Mouse (Mus musculus) cortical plate, adult 2 months (tissue): ENCODE measurements around the gene Fam184b. TPM values are rescaled to one million over a fixed set of nuclear protein-coding genes. Genes with fewer than 3 reads are reported as not detected.
A peak's percentile ranks its signal among the peaks of the same experiment; 100 is the strongest.

ENCODE experiments used
- H3K27ac ChIP-seq: fragments of 200-500 bp; 2 replicates; pipeline ENCODE4 v1.5.1; 2012; ENCODE audit warnings: low read length, control low read depth, inconsistent platforms; ENCODE audit not compliant: insufficient read depth
- H3K4me1 ChIP-seq: fragments of 200-500 bp; 2 replicates; pipeline ENCODE4 v1.6.1; 2011; ENCODE audit warnings: low read length; ENCODE audit not compliant: control insufficient read depth, insufficient read depth
- H3K4me3 ChIP-seq: fragments of 200-500 bp; 2 replicates; pipeline ENCODE4 v1.5.1; 2011; ENCODE audit warnings: mild to moderate bottlenecking, low read length, control low read depth; ENCODE audit not compliant: insufficient read depth
- CTCF ChIP-seq: fragments of 200-500 bp; IDR thresholded peaks from 2 replicates; pipeline ENCODE4 v1.5.1; 2011; ENCODE audit warnings: mild to moderate bottlenecking, control low read depth, low read length; ENCODE audit not compliant: insufficient read depth; ENCODE audit errors: extremely low read depth
- POLR2A ChIP-seq: fragments of 200-500 bp; IDR thresholded peaks from 2 replicates; pipeline ENCODE4 v1.6.1; 2011; ENCODE audit warnings: mild to moderate bottlenecking, low read length, control low read depth; ENCODE audit not compliant: insufficient read depth; ENCODE audit errors: extremely low read depth
- polyA plus RNA-seq: library from polyadenylated mRNA; depleted of rRNA; stranded (reverse); fragments of >200 nt; gene quantifications from 2 replicates; pipeline ENCODE4 v1.2.3, GENCODE M21; 2012; rRNA removed

Fam184b gene
- polyA plus RNA-seq: 4.8 and 5.8 TPM in 2 replicates

DNA sequence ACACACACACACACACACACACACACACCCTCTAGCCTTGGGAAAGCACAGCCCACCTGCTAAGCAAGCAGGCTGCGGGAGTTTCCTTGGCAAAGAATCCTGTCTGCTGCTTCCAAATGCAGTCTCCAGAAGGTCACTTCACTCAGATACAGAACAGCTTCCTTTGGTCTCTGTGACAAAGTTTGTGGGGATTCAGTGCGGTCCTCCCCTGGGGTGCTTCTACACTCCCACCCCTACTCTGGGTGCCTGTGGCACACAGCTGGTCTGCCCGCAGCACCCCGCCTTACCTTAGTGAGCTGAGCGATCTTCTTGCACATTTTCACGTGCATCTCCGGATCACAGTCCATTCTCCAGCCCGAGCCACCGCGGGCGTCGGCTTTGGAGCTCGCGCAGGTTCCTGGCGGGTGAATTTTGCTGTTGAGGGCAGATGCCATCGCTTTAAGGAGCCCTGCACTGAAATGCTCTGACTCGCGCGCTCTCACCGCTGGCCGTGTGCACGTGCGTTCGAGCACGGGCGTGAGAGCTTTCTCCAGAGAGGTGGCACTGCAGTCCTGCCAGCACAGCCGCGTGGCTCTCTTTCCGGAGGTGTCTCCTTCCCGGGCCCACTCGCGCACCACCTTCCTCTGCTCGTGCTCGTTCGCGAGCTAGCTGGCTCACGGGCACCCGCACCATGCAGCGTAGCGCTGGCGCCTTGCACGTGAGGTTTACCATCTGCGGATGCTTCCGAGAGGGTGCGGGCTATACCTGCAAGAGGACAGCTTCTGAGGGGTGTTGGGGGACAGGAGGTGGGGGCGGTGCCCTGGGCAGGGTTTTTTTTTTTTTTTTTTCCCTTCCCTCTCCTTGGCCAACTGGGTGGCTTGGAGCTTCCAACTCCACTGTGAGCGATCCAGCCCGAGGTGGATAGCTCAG, at the start of gene Fam184b:
Fam184b (minus strand) TSS at position 809 of the 909 bp plus-strand sequence.
- Histone ChIP-seq H3K27ac (peak within 1 kb of the TSS; percentile 11; the same call in 1 of the 2 replicates), H3K4me1 (no peaks in the 10 kb centered on the region), H3K4me3 (peak within 1 kb of the TSS; percentile 70)
- TF ChIP-seq CTCF: no peak
- peak; percentile 51; the same call in 1 of the 2 replicates for TF ChIP-seq POLR2A

DNA sequence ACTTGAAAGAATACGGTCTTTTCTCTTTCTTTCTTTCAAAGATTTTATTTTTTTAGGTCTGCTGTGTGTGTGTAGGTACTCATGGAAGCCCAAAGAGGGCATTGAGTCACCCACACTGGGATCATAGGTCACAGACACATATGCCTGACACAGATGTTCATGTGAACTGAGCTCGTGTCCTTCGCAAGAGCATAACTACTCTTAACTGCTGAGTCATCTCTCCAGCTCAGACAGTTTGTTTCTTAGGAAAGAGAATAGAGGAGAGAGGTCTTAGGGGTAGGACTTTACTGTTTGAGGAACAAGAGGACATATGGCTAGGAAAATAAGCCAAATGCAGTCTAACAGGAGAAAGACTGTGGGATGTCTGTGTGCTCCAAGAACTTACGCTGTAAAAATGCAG, 49.7 kb upstream of the Fam184b start:
- Histone ChIP-seq H3K27ac (no peak overlapping the region), H3K4me1 (no peaks in the 10 kb centered on the region), H3K4me3 (no peak overlapping the region)
- TF ChIP-seq POLR2A: no peak
- no peak for TF ChIP-seq CTCF

DNA sequence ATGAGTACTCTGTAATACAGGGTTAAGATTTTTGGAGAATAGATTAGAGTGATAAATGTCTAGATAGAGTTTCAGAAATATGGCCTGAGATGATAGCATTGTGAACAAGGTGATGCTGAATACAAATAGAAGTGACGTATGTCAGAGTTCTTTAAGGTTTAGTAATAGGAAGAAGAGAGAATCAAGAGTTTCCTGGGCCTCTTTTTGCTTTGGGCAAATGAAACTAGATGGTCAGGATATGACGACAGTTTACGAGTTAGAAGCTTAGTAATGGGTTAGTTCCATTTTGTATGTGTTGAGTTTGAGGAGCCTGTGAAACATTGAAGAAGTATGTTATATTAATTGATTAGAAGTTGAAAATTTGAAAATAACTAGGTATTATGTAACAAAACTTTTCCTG, 46.8 kb upstream of the Fam184b start:
- H3K27ac ChIP-seq: no peak overlapping the region
- no peak overlapping the region for H3K4me3 ChIP-seq
- TF ChIP-seq CTCF: no peak
- no peak for TF ChIP-seq POLR2A
- H3K4me1 ChIP-seq: no peaks in the 10 kb centered on the region

DNA sequence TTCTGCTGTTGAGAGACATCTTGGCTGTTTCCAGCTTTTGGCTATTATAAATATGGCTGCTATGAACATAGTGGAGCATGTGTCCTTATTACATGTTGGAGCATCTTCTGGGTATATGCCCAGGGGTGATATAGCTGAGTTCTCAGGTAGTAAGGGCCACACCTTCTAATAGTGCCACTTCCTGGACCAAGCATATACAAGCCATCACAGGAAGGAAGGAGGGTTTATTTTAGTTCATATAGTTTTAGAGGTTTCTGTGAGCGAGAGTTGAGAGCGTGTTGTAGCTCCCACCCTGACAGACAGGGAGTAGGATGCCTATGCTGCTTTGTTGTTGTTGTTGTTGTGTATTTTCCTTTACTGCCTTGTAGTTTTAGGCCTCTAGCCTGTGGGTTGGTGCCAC, 45.8 kb upstream of the Fam184b start:
- Histone ChIP-seq H3K4me3 (no peak overlapping the region), H3K4me1 (no peaks in the 10 kb centered on the region), H3K27ac (no peak overlapping the region)
- no peak for TF ChIP-seq CTCF
- no peak for TF ChIP-seq POLR2A

DNA sequence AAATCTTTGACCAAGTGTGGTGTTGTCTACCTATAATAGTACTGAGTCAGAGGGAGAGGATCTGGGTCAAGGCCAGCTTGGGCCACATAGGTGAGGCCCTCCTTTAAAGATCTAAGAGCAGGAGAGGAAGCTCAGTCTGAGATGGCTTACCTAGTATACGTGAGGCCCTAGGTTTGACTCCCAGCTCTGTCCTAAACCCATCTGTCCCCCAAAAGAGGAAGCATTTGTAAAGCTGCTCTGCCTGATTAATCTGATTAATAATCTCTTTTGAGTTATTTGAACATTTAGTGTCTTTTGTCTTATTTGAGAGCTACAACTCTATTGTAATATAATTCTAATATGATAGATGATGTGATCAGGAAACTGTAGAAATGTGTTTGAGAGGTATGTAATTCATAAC, 44.0 kb upstream of the Fam184b start:
- TF ChIP-seq POLR2A (no peak), CTCF (no peak)
- Histone ChIP-seq H3K27ac (no peak overlapping the region), H3K4me1 (no peaks in the 10 kb centered on the region), H3K4me3 (no peak overlapping the region)

DNA sequence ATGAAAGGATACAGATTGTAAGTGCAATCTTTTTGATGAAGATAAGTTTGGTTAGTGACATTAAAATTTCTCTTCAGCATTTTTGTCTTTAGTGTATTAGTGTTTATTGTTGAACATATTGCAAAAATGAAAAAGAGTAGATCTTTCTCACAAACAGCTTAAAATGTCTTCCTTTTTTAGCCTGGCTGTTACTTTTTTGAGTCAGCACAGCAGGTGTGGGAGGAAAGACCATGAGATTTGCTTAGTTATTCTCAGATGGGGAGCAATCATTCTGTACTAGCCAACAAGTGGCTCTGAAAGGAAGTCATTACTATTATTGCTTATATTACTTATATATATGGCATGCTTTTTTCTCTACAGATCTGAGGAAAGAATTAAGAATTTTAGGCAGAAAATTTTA, 40.5 kb upstream of the Fam184b start:
- Histone ChIP-seq H3K4me3 (no peak overlapping the region), H3K4me1 (no peaks in the 10 kb centered on the region), H3K27ac (no peak overlapping the region)
- no peak for TF ChIP-seq CTCF
- no peak for TF ChIP-seq POLR2A

DNA sequence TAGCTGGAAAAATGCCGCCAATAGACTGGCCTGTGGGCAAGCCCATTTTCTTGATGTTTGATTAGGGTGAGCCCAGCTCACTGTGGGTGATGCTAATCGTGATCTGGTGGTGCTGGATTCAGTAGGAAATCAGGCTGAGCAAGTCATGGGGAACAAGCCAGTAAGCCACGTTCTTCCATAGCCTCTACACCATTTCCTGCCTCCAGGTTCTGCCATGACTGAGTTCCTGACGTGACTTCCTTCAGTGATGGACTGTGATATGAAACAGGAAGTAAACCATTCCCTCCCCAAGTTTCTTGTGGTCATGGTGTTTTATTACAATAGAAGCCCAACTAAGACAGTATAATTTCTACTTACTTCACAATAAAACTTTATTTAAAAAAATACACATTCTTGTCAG, 38.2 kb upstream of the Fam184b start:
- no peaks in the 10 kb centered on the region for H3K4me1 ChIP-seq
- no peak overlapping the region for H3K4me3 ChIP-seq
- H3K27ac ChIP-seq: no peak overlapping the region
- TF ChIP-seq CTCF: no peak
- no peak for TF ChIP-seq POLR2A

DNA sequence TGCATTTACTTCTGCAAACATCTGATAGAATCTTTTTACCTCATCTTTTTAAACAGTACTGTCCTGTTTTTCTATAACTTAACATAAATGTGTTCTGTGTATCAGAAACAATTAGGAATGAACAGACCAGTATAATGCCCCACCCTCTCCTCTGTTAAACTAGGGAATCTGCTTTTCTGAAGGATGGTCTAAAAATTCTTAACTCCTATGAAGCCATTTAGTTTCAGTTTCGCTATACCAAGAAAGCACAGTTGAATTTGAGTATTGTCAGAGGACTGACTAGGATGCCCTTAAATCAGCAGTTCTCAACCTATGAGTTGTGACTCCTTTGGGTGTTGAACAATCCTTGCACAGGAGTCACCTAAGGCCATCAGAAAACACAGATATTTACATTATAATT, 35.6 kb upstream of the Fam184b start:
- TF ChIP-seq POLR2A (no peak), CTCF (no peak)
- H3K4me1 ChIP-seq: no peaks in the 10 kb centered on the region
- no peak overlapping the region for H3K4me3 ChIP-seq
- H3K27ac ChIP-seq: no peak overlapping the region

DNA sequence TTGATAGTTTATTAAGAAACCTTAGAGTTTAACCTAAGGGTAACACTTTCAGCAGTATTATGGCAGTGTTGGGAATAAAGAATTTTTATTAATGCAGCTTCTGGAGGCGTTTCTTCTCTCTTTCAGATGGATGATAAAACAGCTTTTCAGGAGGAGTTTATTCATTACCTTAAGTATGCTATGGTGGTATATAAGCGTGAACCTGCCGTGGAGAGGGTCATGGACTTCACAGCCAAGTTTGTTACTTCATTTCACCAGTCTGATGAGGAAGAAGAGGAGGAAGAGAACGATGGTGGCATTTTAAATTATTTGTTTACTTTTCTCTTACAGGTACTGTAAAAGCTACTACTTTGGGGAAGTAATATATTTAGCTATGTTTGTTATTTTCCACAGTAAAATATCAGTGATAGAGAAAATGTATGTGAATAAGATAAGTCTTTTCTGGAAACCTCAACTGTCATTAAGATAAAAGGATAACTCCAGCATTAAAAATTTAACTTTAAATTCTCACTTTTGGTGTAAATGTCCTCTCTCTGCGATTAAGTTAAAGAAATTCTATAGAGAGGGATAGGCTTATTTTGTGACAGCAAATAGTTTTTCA, 31.6 kb upstream of the Fam184b start:
- Histone ChIP-seq H3K27ac (no peak overlapping the region), H3K4me1 (peaks cover 1% of the 10 kb centered on the region; the same call in 1 of the 2 replicates), H3K4me3 (no peak overlapping the region)
- no peak for TF ChIP-seq POLR2A
- TF ChIP-seq CTCF: no peak

DNA sequence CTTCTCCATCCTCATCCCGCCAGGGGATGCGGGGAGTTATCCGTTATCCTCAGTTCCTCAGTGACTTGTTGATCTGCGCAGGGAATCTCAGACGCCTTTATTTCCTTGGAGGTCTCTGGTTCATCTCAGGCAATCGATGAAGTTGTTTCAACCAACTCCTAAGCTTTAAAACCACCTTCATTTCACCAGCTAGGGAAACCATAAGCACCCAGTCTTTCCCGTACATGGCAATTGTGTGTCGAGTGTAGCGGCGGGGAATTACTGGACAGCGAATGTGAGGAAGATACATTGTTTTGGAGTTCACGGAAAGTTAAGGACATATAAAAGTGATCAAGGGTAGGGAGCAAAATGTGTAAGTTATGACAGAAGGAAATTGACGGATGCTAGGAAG, 30.9 kb upstream of the Fam184b start:
- peaks cover 1% of the 10 kb centered on the region; the same call in 1 of the 2 replicates for H3K4me1 ChIP-seq
- peak overlapping the region; percentile 61 for H3K4me3 ChIP-seq
- TF ChIP-seq POLR2A (no peak), CTCF (no peak)
- H3K27ac ChIP-seq: no peak overlapping the region
